Mouse (Mus musculus) activated CD4-positive, CD25-positive, alpha-beta regulatory T cell, adult 9 weeks (primary cell): Measurements from ENCODE around the gene Ccl3. TPM values are rescaled to one million over a fixed set of nuclear protein-coding genes. Genes with fewer than 3 reads are reported as not detected.

Experiments
- polyA plus RNA-seq: library from polyadenylated mRNA; unstranded; fragments of 100-300 nt; shearing (Covaris generic); gene quantifications from one replicate; pipeline ENCODE4 v1.2.1, GENCODE M21; 2017

Gene Ccl3
- polyA plus RNA-seq = 2.2 TPM

GRCm38 (mm10) chr11:83649305-83649841 lies at the start of gene Ccl3:
Gene Ccl3 (minus strand): TSS chr11:83649355.

DNA sequence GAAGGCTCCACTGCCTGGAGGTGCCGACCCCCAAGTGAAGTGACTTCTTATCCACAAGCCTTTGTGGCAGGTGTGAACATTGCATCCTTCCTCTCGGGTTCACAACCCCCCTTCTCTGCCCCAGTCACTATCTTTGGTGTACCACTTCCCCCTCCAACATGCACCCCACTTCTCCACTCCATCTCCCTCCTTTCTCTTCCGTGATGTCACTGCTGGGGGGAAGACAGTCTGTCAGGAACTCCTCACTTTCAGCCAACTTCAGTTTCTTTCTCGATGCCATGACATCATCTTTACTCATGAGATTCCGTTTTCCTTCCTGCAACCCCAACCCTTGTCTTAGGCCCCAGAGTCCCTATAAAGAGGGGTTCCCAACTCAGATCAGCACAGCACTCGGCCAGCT lies 13.0 kb upstream of the Ccl3 start, which contains the start of gene Ccl4:
Gene Ccl4 (plus strand): TSS at position 381 of the 400 bp plus-strand sequence.

GRCm38 (mm10) chr11:83645521-83645920 lies 3.6 kb downstream of the Ccl3 start, which contains the start of gene Rpl9-ps1:
Gene Rpl9-ps1 (minus strand): TSS chr11:83645621.

Other genes with a start within 250 kb of the Ccl3 start
- gene Rasl10b, start 240.2 kb downstream of the Ccl3 start, polyA plus RNA-seq = not detected
- not detected for gene Gas2l2, start 219.9 kb downstream of the Ccl3 start, polyA plus RNA-seq
- 2.3 TPM for gene 1700020L24Rik, start 211.7 kb downstream of the Ccl3 start, polyA plus RNA-seq
- not detected for gene Mmp28, start 186.3 kb downstream of the Ccl3 start, polyA plus RNA-seq
- gene Taf15, start 176.3 kb downstream of the Ccl3 start, polyA plus RNA-seq = 20.1 TPM
- 0.39 TPM for gene Heatr9, start 127.2 kb downstream of the Ccl3 start, polyA plus RNA-seq
- 192 TPM for gene Ccl5, start 118.8 kb downstream of the Ccl3 start, polyA plus RNA-seq
- gene Ccl9, start 70.7 kb downstream of the Ccl3 start, polyA plus RNA-seq = not detected
- gene Ccl6, start 56.3 kb downstream of the Ccl3 start, polyA plus RNA-seq = 1.2 TPM
- not detected for gene Rpl9-ps1, start 3.7 kb downstream of the Ccl3 start, polyA plus RNA-seq
- 14.4 TPM for gene Ccl4, start 13.2 kb upstream of the Ccl3 start, polyA plus RNA-seq
- 0.92 TPM for gene Wfdc17, start 54.6 kb upstream of the Ccl3 start, polyA plus RNA-seq
- not detected for gene Wfdc18, start 59.7 kb upstream of the Ccl3 start, polyA plus RNA-seq
- gene Wfdc21, start 97.6 kb upstream of the Ccl3 start, polyA plus RNA-seq = not detected
- 43.1 TPM for gene Heatr6, start 104.3 kb upstream of the Ccl3 start, polyA plus RNA-seq
- 0.40 TPM for gene Hnf1b, start 200.7 kb upstream of the Ccl3 start, polyA plus RNA-seq